ENCODE assay signal across 7 mouse cellular contexts in genomic region chr14:31205562-31206467, GRCm38 (mm10). TPM values are rescaled to one million over a fixed set of nuclear protein-coding genes. Genes with fewer than 3 reads are reported as not detected.
DNase-seq lines count a peak whose midpoint lies in the region; ATAC-seq and TF ChIP-seq lines count a peak whose summit lies in the region.

No protein-coding gene starts in this region.

- H3K27me3 ChIP-seq in ES-Bruce4 (ENCODE audit: control insufficient read depth, insufficient read depth, low read length, poor library complexity, severe bottlenecking), result no peaks in the 10 kb centered on the region
- no peaks in the 10 kb centered on the region for H3K27me3 ChIP-seq in heart, embryonic 11.5 days (ENCODE audit: control insufficient read depth, insufficient read depth, low read length)
- no peaks in the 10 kb centered on the region for H3K27me3 ChIP-seq in kidney, embryonic 15.5 days
- H3K27me3 ChIP-seq in lung, embryonic 14.5 days (ENCODE audit: insufficient read depth, low read length), result no peaks in the 10 kb centered on the region

- peaks cover 28% of the 10 kb centered on the region for H3K36me3 ChIP-seq in ES-Bruce4 (ENCODE audit: control insufficient read depth, insufficient read depth, low read length, poor library complexity, severe bottlenecking)
- H3K36me3 ChIP-seq in heart, embryonic 11.5 days (ENCODE audit: control insufficient read depth, insufficient read depth, low read length), result peaks cover 32% of the 10 kb centered on the region
- peaks cover 37% of the 10 kb centered on the region for H3K36me3 ChIP-seq in kidney, embryonic 15.5 days
- peaks cover 40% of the 10 kb centered on the region for H3K36me3 ChIP-seq in lung, embryonic 14.5 days (ENCODE audit: insufficient read depth)

- H3K9ac ChIP-seq in ES-Bruce4 (ENCODE audit: low read depth, poor library complexity, severe bottlenecking), result peak overlapping the region; percentile 96
- peak overlapping the region; percentile 97 for H3K9ac ChIP-seq in heart, embryonic 11.5 days (ENCODE audit: low read depth, low read length)
- peak overlapping the region; percentile 94 for H3K9ac ChIP-seq in kidney, embryonic 15.5 days
- H3K9ac ChIP-seq in lung, embryonic 14.5 days, result peak overlapping the region; percentile 95

- 0 out of 2 replicates have a peak overlapping the region, but pooled peaks have one; percentile 3 for H3K27ac ChIP-seq in ES-Bruce4 (ENCODE audit: insufficient read depth, low read length)
- peak overlapping the region; percentile 88 for H3K27ac ChIP-seq in heart, embryonic 11.5 days (ENCODE audit: low read depth, low read length)
- peak overlapping the region; percentile 92 for H3K27ac ChIP-seq in kidney, embryonic 15.5 days
- peak overlapping the region; percentile 90 for H3K27ac ChIP-seq in lung, embryonic 14.5 days (ENCODE audit: low read depth)

- H3K9me3 ChIP-seq in ES-Bruce4 (replicated peaks; ENCODE audit: control insufficient read depth, insufficient read depth, low read length, poor library complexity, severe bottlenecking), result no peaks in the 10 kb centered on the region
- no peaks in the 10 kb centered on the region for H3K9me3 ChIP-seq in heart, embryonic 11.5 days (replicated peaks; ENCODE audit: control insufficient read depth, low read length)
- no peaks in the 10 kb centered on the region for H3K9me3 ChIP-seq in kidney, embryonic 15.5 days (replicated peaks)
- H3K9me3 ChIP-seq in lung, embryonic 14.5 days (ENCODE audit: low read depth, low read length), result no peaks in the 10 kb centered on the region

- ATAC-seq in heart, embryonic 11.5 days (replicated peaks; ENCODE audit: insufficient number of reproducible peaks, low FRiP score, low TSS enrichment), result peak; percentile 43
- peak; percentile 67 for ATAC-seq in kidney, embryonic 15.5 days (replicated peaks; ENCODE audit: low FRiP score)
- ATAC-seq in lung, embryonic 14.5 days (ENCODE audit: insufficient read depth), result peak; percentile 64

- TF ChIP-seq CTCF in ES-Bruce4 (IDR thresholded peaks at IDR 0.05; ENCODE audit: low read depth, low read length), result no peak
- TF ChIP-seq CTCF in lung, embryonic 14.5 days (IDR thresholded peaks at IDR 0.05; ENCODE audit: low read depth), result no peak

- peak overlapping the region; percentile 95 for H3K4me2 ChIP-seq in heart, embryonic 11.5 days
- H3K4me2 ChIP-seq in kidney, embryonic 15.5 days, result peak overlapping the region; percentile 89
- peak overlapping the region; percentile 96 for H3K4me2 ChIP-seq in lung, embryonic 14.5 days

- H3K4me3 ChIP-seq in ES-Bruce4 (ENCODE audit: low read depth, low read length), result peak overlapping the region; percentile 98
- H3K4me3 ChIP-seq in heart, embryonic 11.5 days (ENCODE audit: low read depth, low read length), result peak overlapping the region; percentile 87
- H3K4me3 ChIP-seq in kidney, embryonic 15.5 days (replicated peaks), result peak overlapping the region; percentile 83
- peak overlapping the region; percentile 86 for H3K4me3 ChIP-seq in lung, embryonic 14.5 days (ENCODE audit: low read depth, low read length)

- DNase-seq in adipocyte (ENCODE audit: low spot score), result peak; percentile 49
- DNase-seq in embryo, embryonic 10 days (ENCODE audit: low spot score), result peak; percentile 53
- peak; percentile 73 for DNase-seq in lung, embryonic 14.5 days
- DNase-seq in ovary, postnatal 36 days (ENCODE audit: low spot score), result peak; percentile 60

- no peak for TF ChIP-seq POLR2A in ES-Bruce4 (IDR thresholded peaks at IDR 0.05; ENCODE audit: insufficient read depth, low read length)

- peaks cover 3% of the 10 kb centered on the region for H3K4me1 ChIP-seq in ES-Bruce4 (ENCODE audit: control insufficient read depth, insufficient read depth, low read length)
- peaks cover 26% of the 10 kb centered on the region for H3K4me1 ChIP-seq in heart, embryonic 11.5 days (ENCODE audit: control insufficient read depth, insufficient read depth, low read length)
- peaks cover 26% of the 10 kb centered on the region for H3K4me1 ChIP-seq in kidney, embryonic 15.5 days
- H3K4me1 ChIP-seq in lung, embryonic 14.5 days (ENCODE audit: insufficient read depth), result peaks cover 9% of the 10 kb centered on the region

- under 1% methylated on average over 38 of the region's 39 CpGs for WGBS in heart, embryonic 11.5 days (ENCODE audit: insufficient replicate concordance)
- under 1% methylated on average over 39 of the region's 39 CpGs for WGBS in kidney, embryonic 15.5 days
- under 1% methylated on average over 39 of the region's 39 CpGs for WGBS in lung, embryonic 14.5 days

- no peak for TF ChIP-seq EP300 in ES-Bruce4 (IDR thresholded peaks at IDR 0.05; ENCODE audit: insufficient read depth, low read depth, low read length)

RNA-seq across cellular contexts. Expression of gene Tnnc1, which starts 2.3 kb away (rescaled TPM):
- 7.6 and 9.5 TPM in 2 replicates for polyA plus RNA-seq in ES-Bruce4 (2011; ENCODE audit: insufficient read depth, insufficient read length, low read depth, missing spikeins)
- 3,123 and 3,177 TPM in 2 replicates for polyA plus RNA-seq in heart, embryonic 11.5 days (2014; fragmentation: Nextera tagmentation; extraction: Ambion mirVana)
- polyA plus RNA-seq in kidney, embryonic 15.5 days (2015; fragmentation: Nextera tagmentation; extraction: Ambion mirVana), result 19.5 and 33.2 TPM in 2 replicates
- polyA plus RNA-seq in lung, embryonic 14.5 days (2014; fragmentation: Nextera tagmentation; extraction: Ambion mirVana), result 5.1 and 51.6 TPM in 2 replicates

RNA-seq across cellular contexts. Expression of gene Nisch, which starts 10.9 kb away (rescaled TPM):
- 335 and 342 TPM in 2 replicates for polyA plus RNA-seq in ES-Bruce4 (2011; ENCODE audit: insufficient read depth, insufficient read length, low read depth, missing spikeins)
- polyA plus RNA-seq in heart, embryonic 11.5 days (2014; fragmentation: Nextera tagmentation; extraction: Ambion mirVana), result 286 and 325 TPM in 2 replicates
- 351 and 428 TPM in 2 replicates for polyA plus RNA-seq in kidney, embryonic 15.5 days (2015; fragmentation: Nextera tagmentation; extraction: Ambion mirVana)
- polyA plus RNA-seq in lung, embryonic 14.5 days (2014; fragmentation: Nextera tagmentation; extraction: Ambion mirVana), result 386 and 411 TPM in 2 replicates

RNA-seq across cellular contexts. Expression of gene Sema3g, which starts 11.8 kb away (rescaled TPM):
- not detected in 2 replicates for polyA plus RNA-seq in ES-Bruce4 (2011; ENCODE audit: insufficient read depth, insufficient read length, low read depth, missing spikeins)
- 0.03 and 0.08 TPM in 2 replicates for polyA plus RNA-seq in heart, embryonic 11.5 days (2014; fragmentation: Nextera tagmentation; extraction: Ambion mirVana)
- polyA plus RNA-seq in kidney, embryonic 15.5 days (2015; fragmentation: Nextera tagmentation; extraction: Ambion mirVana), result 3.7 and 3.8 TPM in 2 replicates
- 0.38 and 0.49 TPM in 2 replicates for polyA plus RNA-seq in lung, embryonic 14.5 days (2014; fragmentation: Nextera tagmentation; extraction: Ambion mirVana)

RNA-seq across cellular contexts. Expression of gene Stab1, which starts 37.4 kb away (rescaled TPM):
- 0.57 and 0.72 TPM in 2 replicates for polyA plus RNA-seq in ES-Bruce4 (2011; ENCODE audit: insufficient read depth, insufficient read length, low read depth, missing spikeins)
- 35.9 and 40.4 TPM in 2 replicates for polyA plus RNA-seq in heart, embryonic 11.5 days (2014; fragmentation: Nextera tagmentation; extraction: Ambion mirVana)
- 32.6 and 40.6 TPM in 2 replicates for polyA plus RNA-seq in kidney, embryonic 15.5 days (2015; fragmentation: Nextera tagmentation; extraction: Ambion mirVana)
- polyA plus RNA-seq in lung, embryonic 14.5 days (2014; fragmentation: Nextera tagmentation; extraction: Ambion mirVana), result 64.4 and 71.3 TPM in 2 replicates

RNA-seq across cellular contexts. Expression of gene Phf7, which starts 45.3 kb away (rescaled TPM):
- polyA plus RNA-seq in ES-Bruce4 (2011; ENCODE audit: insufficient read depth, insufficient read length, low read depth, missing spikeins), result 14.0 and 15.3 TPM in 2 replicates
- 7.4 and 8.7 TPM in 2 replicates for polyA plus RNA-seq in heart, embryonic 11.5 days (2014; fragmentation: Nextera tagmentation; extraction: Ambion mirVana)
- 12.6 and 13.3 TPM in 2 replicates for polyA plus RNA-seq in kidney, embryonic 15.5 days (2015; fragmentation: Nextera tagmentation; extraction: Ambion mirVana)
- 11.8 and 16.5 TPM in 2 replicates for polyA plus RNA-seq in lung, embryonic 14.5 days (2014; fragmentation: Nextera tagmentation; extraction: Ambion mirVana)

Comparison
In these comparisons a context has a peak if more than half of its experiments do, and no peak if none do; other contexts are left out.
1. Peak in every context shown above with its lines: DNase-seq, ATAC-seq, H3K4me3 ChIP-seq and H3K27ac ChIP-seq.
2. H3K27ac ChIP-seq: peak in every context shown above with its lines; median percentile 92 in kidney, embryonic 15.5 days; 90 in lung, embryonic 14.5 days; 88 in heart, embryonic 11.5 days; 3 in ES-Bruce4.
3. RNA of gene Tnnc1, which starts 2.3 kb away (polyA plus RNA-seq): 3,123 to 3,177 TPM in heart, embryonic 11.5 days; 19.5 to 33.2 TPM in kidney, embryonic 15.5 days, 7.6 to 9.5 TPM in ES-Bruce4 and 5.1 to 51.6 TPM in lung, embryonic 14.5 days; every median in the first group is over 10 times any median in the second.